Mouse (Mus musculus): ENCODE results near the gene Reep1. TPM values are rescaled to one million over a fixed set of nuclear protein-coding genes. Genes with fewer than 3 reads are reported as not detected.

The Reep1 gene
- total and polyA plus RNA-seq, 2 experiments from 2014 or later: 213 to 319 TPM

DNA sequence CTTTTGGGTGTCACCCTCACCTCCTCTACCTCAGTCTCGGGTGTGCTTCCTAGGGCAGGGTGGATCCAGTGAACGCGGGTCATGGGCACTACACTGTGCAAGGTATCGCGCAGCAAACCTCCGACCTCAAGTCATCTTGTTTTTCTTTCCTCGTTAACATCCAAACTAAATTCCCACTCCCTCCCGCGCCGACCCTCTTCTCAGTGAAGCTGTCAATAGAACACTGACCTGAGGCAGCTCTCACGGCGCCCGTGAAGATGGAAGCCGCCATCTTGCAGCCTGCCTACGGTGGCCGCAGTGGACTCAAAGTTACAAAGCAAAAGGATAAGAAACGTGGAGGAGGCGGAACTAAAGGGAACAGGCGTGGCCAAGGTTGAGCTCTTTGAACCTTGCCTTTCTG is 116.1 kb downstream of the Reep1 start:
- Histone ChIP-seq H3K27me3 (ENCODE audit: insufficient read depth, low read length) (no peaks in the 10 kb centered on the region; the same call in 1 of the 2 replicates), H3K36me3 (ENCODE audit: insufficient read depth, low read length) (peaks cover 2% of the 10 kb centered on the region; the same call in 1 of the 2 replicates), H3K4me1 (ENCODE audit: insufficient read depth, low read length) (peaks cover 7% of the 10 kb centered on the region; the same call in 1 of the 2 replicates), H3K4me3 (ENCODE audit: low read length) (peak overlapping the region; percentile 78), H3K9me3 (ENCODE audit: low read length) (no peaks in the 10 kb centered on the region), H3K27ac (0 out of 2 replicates have a peak overlapping the region, but pooled peaks have one; percentile 26), H3K4me2 (ENCODE audit: low read depth, low read length) (peak overlapping the region; percentile 92), H3K9ac (replicated peaks; ENCODE audit: low read length) (peak overlapping the region; percentile 63)
- DNase-seq (ENCODE audit: low spot score) (peak; percentile 91), ATAC-seq (peak; percentile 93)
- no peak for TF ChIP-seq CTCF (IDR thresholded peaks at IDR 0.05; ENCODE audit: low read depth)
- WGBS: 1% methylated on average over 19 of the region's 19 CpGs

DNA sequence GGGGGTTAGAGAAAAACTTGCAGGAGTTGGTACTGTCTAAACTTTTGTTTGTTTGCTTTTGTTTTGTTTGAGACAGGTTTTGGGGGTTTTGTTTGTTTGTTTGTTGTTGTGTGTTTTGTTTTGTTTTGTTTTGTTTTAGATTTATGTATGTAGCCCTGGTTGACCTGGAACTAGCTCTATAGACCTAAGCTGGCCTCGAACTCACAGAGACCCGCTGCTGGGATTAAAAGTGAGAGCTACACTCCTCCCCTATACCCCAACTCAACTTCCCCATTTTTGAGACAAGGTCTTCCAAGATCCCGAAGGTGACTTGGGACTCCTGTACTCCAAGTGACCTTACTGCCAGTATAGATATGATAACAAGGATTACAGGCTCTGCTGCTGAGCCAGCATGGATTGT is 116.6 kb downstream of the Reep1 start:
- Histone ChIP-seq H3K4me3 (ENCODE audit: low read length) (peak overlapping the region; percentile 78), H3K4me2 (ENCODE audit: low read depth, low read length) (peak overlapping the region; percentile 92), H3K4me1 (ENCODE audit: insufficient read depth, low read length) (peaks cover 7% of the 10 kb centered on the region; the same call in 1 of the 2 replicates), H3K9ac (replicated peaks; ENCODE audit: low read length) (peak overlapping the region; percentile 63; the same call in 1 of the 2 replicates), H3K27me3 (ENCODE audit: insufficient read depth, low read length) (no peaks in the 10 kb centered on the region; the same call in 1 of the 2 replicates), H3K36me3 (ENCODE audit: insufficient read depth, low read length) (no peaks in the 10 kb centered on the region), H3K27ac (no peak overlapping the region), H3K9me3 (ENCODE audit: low read length) (no peaks in the 10 kb centered on the region)
- ATAC-seq (peak; percentile 28; the same call in 1 of the 2 replicates), DNase-seq (ENCODE audit: low spot score) (no peak)
- no peak for TF ChIP-seq CTCF (IDR thresholded peaks at IDR 0.05; ENCODE audit: low read depth)
- 38% methylated on average over 3 of the region's 3 CpGs for WGBS

DNA sequence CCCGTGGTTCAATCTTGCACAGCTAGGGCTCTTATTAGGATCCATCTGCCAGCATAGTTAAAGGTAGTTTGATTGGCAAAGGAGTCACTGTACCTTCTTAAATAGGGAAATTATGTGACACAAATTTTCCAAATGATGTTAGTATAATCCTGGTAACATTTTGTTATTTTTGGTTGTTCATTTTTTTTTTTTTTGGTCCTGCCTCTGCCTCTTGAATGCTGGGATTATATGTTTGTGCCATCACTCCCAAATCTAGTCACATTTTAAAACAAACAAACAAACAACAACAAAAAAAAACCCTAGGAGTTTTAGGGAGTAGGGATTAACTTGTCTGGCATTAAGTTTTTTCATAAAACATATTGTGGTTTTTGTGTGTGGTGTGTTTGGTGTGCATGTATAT is 119.5 kb downstream of the Reep1 start, which contains the start of gene Mrpl35:
Mrpl35 (minus strand) TSS at position 101 of the 400 bp plus-strand sequence.
- Histone ChIP-seq H3K27me3 (ENCODE audit: insufficient read depth, low read length) (no peaks in the 10 kb centered on the region; the same call in 1 of the 2 replicates), H3K9me3 (ENCODE audit: low read length) (no peaks in the 10 kb centered on the region), H3K4me2 (ENCODE audit: low read depth, low read length) (no peak within 1 kb of the TSS), H3K4me3 (ENCODE audit: low read length) (no peak within 1 kb of the TSS), H3K36me3 (ENCODE audit: insufficient read depth, low read length) (no peaks in the 10 kb centered on the region), H3K4me1 (ENCODE audit: insufficient read depth, low read length) (peaks cover 7% of the 10 kb centered on the region; the same call in 1 of the 2 replicates), H3K27ac (no peak within 1 kb of the TSS), H3K9ac (replicated peaks; ENCODE audit: low read length) (no peak within 1 kb of the TSS)
- TF ChIP-seq CTCF (IDR thresholded peaks at IDR 0.05; ENCODE audit: low read depth): no peak
- no peak for ATAC-seq
- DNase-seq (ENCODE audit: low spot score): no peak
- WGBS: 38% methylated on average over 1 of the region's 1 CpGs

DNA sequence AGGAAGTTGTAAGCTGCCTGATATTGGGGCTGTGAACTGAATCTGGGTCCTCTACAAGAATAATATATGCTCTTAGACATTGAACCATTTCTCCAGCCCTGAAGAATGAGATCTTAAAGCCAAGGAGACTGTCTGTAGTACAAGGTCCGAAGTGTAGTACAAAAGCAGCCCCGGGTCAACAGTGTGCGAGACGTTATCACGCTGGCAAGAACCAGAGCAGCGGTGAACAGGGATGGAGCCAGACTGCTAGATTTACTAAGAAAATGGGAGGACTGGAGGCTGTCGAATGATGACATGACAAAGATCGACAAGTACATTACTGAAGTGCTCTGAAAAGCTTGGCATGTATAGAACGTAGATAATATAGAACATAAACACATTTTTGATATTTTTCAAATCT is 122.4 kb downstream of the Reep1 start:
- DNase-seq (ENCODE audit: low spot score): no peak
- H3K4me2 ChIP-seq (ENCODE audit: low read depth, low read length): no peak overlapping the region

DNA sequence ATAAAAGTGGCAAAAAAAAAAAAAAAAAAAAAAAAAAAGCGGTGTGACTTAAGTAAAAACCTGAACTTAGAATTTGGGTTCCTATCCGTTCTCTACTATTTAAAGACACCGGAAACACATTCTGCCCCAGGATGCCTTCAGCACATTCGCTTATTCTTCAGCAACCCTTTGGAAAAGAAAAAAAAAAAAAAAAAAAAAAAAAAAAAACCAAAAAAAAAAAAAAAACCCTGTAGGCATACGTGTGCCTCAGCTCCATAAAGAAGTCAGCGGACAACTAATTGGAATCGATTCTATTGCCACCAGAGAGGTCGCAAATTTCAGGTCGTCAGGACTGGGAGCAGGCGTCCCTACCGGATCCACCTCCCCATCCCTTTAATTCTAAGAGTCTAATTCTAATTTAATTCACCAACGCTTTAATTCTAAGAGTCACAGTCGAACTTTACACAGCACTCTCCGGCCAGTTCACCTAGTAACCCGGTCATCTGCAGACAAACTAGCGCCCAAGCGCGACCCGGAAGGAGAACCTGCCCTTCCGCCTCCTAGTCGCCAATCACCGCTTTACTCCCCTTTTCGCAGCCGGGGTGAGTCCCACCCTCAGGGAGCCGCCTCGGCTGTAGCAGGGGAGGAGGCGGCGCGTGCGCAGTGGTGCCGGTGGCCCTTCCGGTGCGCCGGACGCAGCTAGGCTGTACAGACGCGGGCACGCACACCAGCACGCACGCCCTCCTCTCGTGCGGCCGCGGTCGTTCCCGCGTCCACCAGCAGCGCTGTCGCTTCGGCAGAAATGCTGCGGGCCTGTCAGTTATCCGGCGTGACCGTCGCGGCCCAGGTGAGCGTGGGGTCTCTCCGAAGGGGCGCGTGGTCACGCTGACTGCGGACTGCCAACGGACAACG is 123.6 kb downstream of the Reep1 start, which contains the start of gene Immt:
Immt (plus strand) TSS at position 642 of the 891 bp plus-strand sequence.
- ATAC-seq: peak; percentile 99
- WGBS: under 1% methylated on average over 63 of the region's 64 CpGs
- no peaks in the 10 kb centered on the region for H3K36me3 ChIP-seq (ENCODE audit: insufficient read depth, low read length)
- peak; percentile 8; the same call in 1 of the 2 replicates for TF ChIP-seq CTCF (IDR thresholded peaks at IDR 0.05; ENCODE audit: low read depth)
- no peaks in the 10 kb centered on the region for H3K9me3 ChIP-seq (ENCODE audit: low read length)
- H3K27me3 ChIP-seq (ENCODE audit: insufficient read depth, low read length): no peaks in the 10 kb centered on the region; the same call in 1 of the 2 replicates
- peak within 1 kb of the TSS; percentile 57 for H3K4me2 ChIP-seq (ENCODE audit: low read depth, low read length)
- peak within 1 kb of the TSS; percentile 94 for H3K27ac ChIP-seq
- H3K4me1 ChIP-seq (ENCODE audit: insufficient read depth, low read length): no peaks in the 10 kb centered on the region
- peak; percentile 99 for DNase-seq (ENCODE audit: low spot score)
- peak within 1 kb of the TSS; percentile 74 for H3K9ac ChIP-seq (replicated peaks; ENCODE audit: low read length)
- peak within 1 kb of the TSS; percentile 66 for H3K4me3 ChIP-seq (ENCODE audit: low read length)

More for the DNA sequence above, 122.4 kb downstream of the Reep1 start:
- H3K9me3 ChIP-seq (ENCODE audit: low read length): no peaks in the 10 kb centered on the region
- no peak overlapping the region for H3K4me3 ChIP-seq (ENCODE audit: low read length)
- no peak for TF ChIP-seq CTCF (IDR thresholded peaks at IDR 0.05; ENCODE audit: low read depth)
- H3K9ac ChIP-seq (replicated peaks; ENCODE audit: low read length): no peak overlapping the region; the same call in 1 of the 2 replicates
- 88% methylated on average over 9 of the region's 9 CpGs for WGBS
- H3K36me3 ChIP-seq (ENCODE audit: insufficient read depth, low read length): no peaks in the 10 kb centered on the region
- H3K27me3 ChIP-seq (ENCODE audit: insufficient read depth, low read length): no peaks in the 10 kb centered on the region; the same call in 1 of the 2 replicates
- no peaks in the 10 kb centered on the region for H3K4me1 ChIP-seq (ENCODE audit: insufficient read depth, low read length)
- H3K27ac ChIP-seq: no peak overlapping the region
- ATAC-seq: no peak

DNA sequence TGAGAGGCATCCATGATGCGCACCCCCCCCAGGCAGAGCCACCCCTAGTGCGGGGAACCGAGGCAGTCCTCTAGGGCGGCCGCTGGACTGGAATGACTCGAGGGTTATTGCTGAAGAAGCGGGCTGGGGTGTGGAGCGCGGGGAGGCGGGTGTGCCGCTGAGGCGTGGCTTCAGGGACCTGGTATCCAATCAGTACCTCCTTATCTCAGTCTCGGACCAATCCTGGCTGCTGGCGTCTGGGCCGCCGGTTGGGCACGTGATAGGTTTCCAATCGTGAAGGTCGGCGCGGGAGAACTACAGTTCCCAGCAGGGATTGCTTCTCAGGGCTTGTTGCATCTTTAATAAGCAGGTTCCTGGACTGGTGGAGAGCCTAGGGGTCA is 124.2 kb downstream of the Reep1 start:
- Histone ChIP-seq H3K36me3 (ENCODE audit: insufficient read depth, low read length) (no peaks in the 10 kb centered on the region), H3K27ac (peak overlapping the region; percentile 94), H3K4me2 (ENCODE audit: low read depth, low read length) (peak overlapping the region; percentile 57), H3K4me1 (ENCODE audit: insufficient read depth, low read length) (no peaks in the 10 kb centered on the region), H3K9ac (replicated peaks; ENCODE audit: low read length) (peak overlapping the region; percentile 74), H3K4me3 (ENCODE audit: low read length) (peak overlapping the region; percentile 66), H3K27me3 (ENCODE audit: insufficient read depth, low read length) (no peaks in the 10 kb centered on the region; the same call in 1 of the 2 replicates), H3K9me3 (ENCODE audit: low read length) (no peaks in the 10 kb centered on the region)
- DNase-seq (ENCODE audit: low spot score) (peak; percentile 97), ATAC-seq (peak; percentile 98)
- TF ChIP-seq CTCF (IDR thresholded peaks at IDR 0.05; ENCODE audit: low read depth): 0 out of 2 replicates have a peak, but pooled peaks have one; percentile 1
- 0% methylated on average over 21 of the region's 21 CpGs for WGBS

Data from hindbrain, postnatal 0 days (tissue).